Comparison of ENCODE assay signal across 21 mouse cellular contexts in genomic region chr2:164424406-164424805, GRCm38 (mm10). TPM values are rescaled to one million over a fixed set of nuclear protein-coding genes. Genes with fewer than 3 reads are reported as not detected.
"Had no signal": no experiment of that assay in that cellular context is flagged by ENCODE, and none has a peak within 500 bp of the region (broad histone marks: within the 10 kb centered on the region; RNA-seq: fewer than 3 reads in every experiment).

No protein-coding gene starts in this region.

- H3K9ac ChIP-seq: intestine, embryonic 15.5 days; liver, embryonic 13.5 days; lung, embryonic 14.5 days; midbrain, embryonic 12.5 days; midbrain, embryonic 15.5 days; neural tube, embryonic 12.5 days; neural tube, embryonic 15.5 days had no signal

- DNase-seq: kidney, adult 11 months; kidney, adult 8-10 months; layer of hippocampus, adult 9-11 months; layer of hippocampus, postnatal 36 days; liver, embryonic 13.5 days; lung, embryonic 14.5 days; right cerebral cortex, adult 18-20 months; right cerebral cortex, postnatal 14 days; right cerebral cortex, postnatal 4 days; thymus, adult 18-20 months; thymus, postnatal 36 days had no signal

- H3K27me3 ChIP-seq: intestine, embryonic 15.5 days; midbrain, embryonic 12.5 days; midbrain, embryonic 15.5 days; neural tube, embryonic 12.5 days; neural tube, embryonic 15.5 days had no signal

- H3K4me2 ChIP-seq: intestine, embryonic 15.5 days; liver, embryonic 13.5 days; lung, embryonic 14.5 days; midbrain, embryonic 12.5 days; midbrain, embryonic 15.5 days; neural tube, embryonic 12.5 days; neural tube, embryonic 15.5 days had no signal

- H3K4me1 ChIP-seq: liver, embryonic 13.5 days; megakaryocyte, embryonic 14.5 days; midbrain, embryonic 12.5 days; midbrain, embryonic 15.5 days; neural tube, embryonic 12.5 days; neural tube, embryonic 15.5 days had no signal

- H3K9me3 ChIP-seq: intestine, embryonic 15.5 days; liver, embryonic 13.5 days; megakaryocyte, embryonic 14.5 days; midbrain, embryonic 15.5 days; neural tube, embryonic 12.5 days; neural tube, embryonic 15.5 days had no signal

- ATAC-seq: intestine, embryonic 15.5 days; lung, postnatal 0 days; midbrain, embryonic 15.5 days had no signal

- H3K4me3 ChIP-seq: intestine, embryonic 15.5 days; left cerebral cortex, adult 2 months; liver, embryonic 13.5 days; megakaryocyte, embryonic 14.5 days; midbrain, embryonic 12.5 days; midbrain, embryonic 15.5 days; neural tube, embryonic 12.5 days; neural tube, embryonic 15.5 days had no signal

- H3K36me3 ChIP-seq: midbrain, embryonic 12.5 days; midbrain, embryonic 15.5 days; neural tube, embryonic 12.5 days; neural tube, embryonic 15.5 days had no signal

- H3K27ac ChIP-seq: intestine, embryonic 15.5 days; kidney, postnatal 0 days; left cerebral cortex, adult 2 months; liver, embryonic 13.5 days; macrophage; midbrain, embryonic 12.5 days; midbrain, embryonic 15.5 days; neural tube, embryonic 12.5 days; neural tube, embryonic 15.5 days had no signal

RNA-seq across cellular contexts. Expression of gene Matn4, which starts 19.4 kb away (rescaled TPM):
- polyA plus RNA-seq: macrophage had no signal

RNA-seq across cellular contexts. Expression of gene Rbpjl, which starts 21.5 kb away (rescaled TPM):
- polyA plus RNA-seq: kidney, postnatal 0 days; macrophage; midbrain, embryonic 15.5 days had no signal

RNA-seq across cellular contexts. Expression of gene Slpi, which starts 35.5 kb away (rescaled TPM):
- total RNA-seq: left cerebral cortex, adult 2 months had no signal
- polyA plus RNA-seq: midbrain, embryonic 12.5 days; midbrain, embryonic 15.5 days; neural tube, embryonic 12.5 days had no signal
